Mouse (Mus musculus) liver, adult 2 months (tissue): ENCODE results near the gene Man1c1. TPM values are rescaled to one million over a fixed set of nuclear protein-coding genes. Genes with fewer than 3 reads are reported as not detected.

Source experiments
- DNase-seq: peaks from one replicate; pipeline ENCODE4 v3.0.0-alpha.2; 2011; ENCODE audit warnings: low read depth, low spot score; ENCODE audit errors: extremely low read depth
- H3K27ac ChIP-seq: fragments of 200-500 bp; replicated peaks from 2 replicates; pipeline ENCODE4 v1.5.1; 2012; ENCODE audit warnings: low read depth, mild to moderate bottlenecking, control low read depth, inconsistent platforms, low read length; ENCODE audit not compliant: insufficient read depth
- H3K27me3 ChIP-seq: fragments of 200-500 bp; 2 replicates; pipeline ENCODE4 v1.6.1; 2012; ENCODE audit warnings: mild to moderate bottlenecking, moderate library complexity, low read length, inconsistent platforms; ENCODE audit not compliant: control insufficient read depth, insufficient read depth
- H3K36me3 ChIP-seq: fragments of 200-500 bp; 2 replicates; pipeline ENCODE4 v1.6.1; 2012; ENCODE audit warnings: low read length, inconsistent platforms; ENCODE audit not compliant: control insufficient read depth, insufficient read depth
- H3K4me1 ChIP-seq: fragments of 200-500 bp; 2 replicates; pipeline ENCODE4 v1.6.1; 2011; ENCODE audit warnings: low read length; ENCODE audit not compliant: control insufficient read depth, insufficient read depth
- H3K4me3 ChIP-seq: fragments of 200-500 bp; 2 replicates; pipeline ENCODE4 v1.5.1; 2011; ENCODE audit warnings: low read depth, mild to moderate bottlenecking, control low read depth, low read length, moderate library complexity; ENCODE audit not compliant: insufficient read depth
- H3K79me2 ChIP-seq: fragments of 200-500 bp; 2 replicates; pipeline ENCODE4 v1.6.1; 2012; ENCODE audit warnings: inconsistent platforms, mild to moderate bottlenecking, low read length, moderate library complexity; ENCODE audit not compliant: control insufficient read depth, insufficient read depth
- H3K9ac ChIP-seq: fragments of 200-500 bp; 2 replicates; pipeline ENCODE4 v1.6.1; 2012; ENCODE audit warnings: low read depth, mild to moderate bottlenecking, control low read depth, inconsistent platforms, low read length
- CTCF ChIP-seq: fragments of 200-500 bp; IDR thresholded peaks from 2 replicates; pipeline ENCODE4 v1.5.1; 2011; ENCODE audit warnings: low read depth, low read length, control low read depth
- POLR2A ChIP-seq: fragments of 200-500 bp; IDR thresholded peaks from 2 replicates; pipeline ENCODE4 v1.6.1; 2011; ENCODE audit warnings: low read length, control low read depth; ENCODE audit not compliant: insufficient read depth; ENCODE audit errors: extremely low read depth
- WGBS: fragments of 180-500 bp; shearing (Covaris S2); methylation state at CpG from one replicate; pipeline ENCODE4 v1.1.7; 2018; 5-methylcytosine and 5-hydroxymethylcytosine counted together
- polyA plus RNA-seq: library from polyadenylated mRNA; depleted of rRNA; stranded (reverse); fragments of >200 nt; gene quantifications from 2 replicates; pipeline ENCODE4 v1.2.3, GENCODE M21; 2012
- total RNA-seq: library from RNA; depleted of rRNA; stranded (reverse); fragments of >200 nt; gene quantifications from 2 replicates; pipeline ENCODE4 v1.2.3, GENCODE M21; 2014

Gene Man1c1
- total and polyA plus RNA-seq, 2 experiments: 1.1 TPM

GRCm38 (mm10) chr4:134586631-134587030 lies 117.5 kb downstream of the Man1c1 start:
- Histone ChIP-seq H3K9ac (no peak overlapping the region), H3K79me2 (no peaks in the 10 kb centered on the region), H3K27ac (no peak overlapping the region), H3K36me3 (no peaks in the 10 kb centered on the region), H3K27me3 (no peaks in the 10 kb centered on the region), H3K4me3 (no peak overlapping the region), H3K4me1 (peaks cover 3% of the 10 kb centered on the region)
- WGBS: 90% methylated on average over 1 of the region's 1 CpGs
- no peak for DNase-seq
- no peak for TF ChIP-seq POLR2A
- TF ChIP-seq CTCF: no peak

GRCm38 (mm10) chr4:134586126-134586525 lies 118.0 kb downstream of the Man1c1 start:
- peaks cover 3% of the 10 kb centered on the region for H3K4me1 ChIP-seq
- H3K79me2 ChIP-seq: no peaks in the 10 kb centered on the region
- no peak overlapping the region for H3K4me3 ChIP-seq
- H3K27ac ChIP-seq: no peak overlapping the region
- H3K27me3 ChIP-seq: no peaks in the 10 kb centered on the region
- no peaks in the 10 kb centered on the region for H3K36me3 ChIP-seq
- no peak for DNase-seq
- 86% methylated on average over 7 of the region's 7 CpGs for WGBS
- TF ChIP-seq CTCF (no peak), POLR2A (no peak)
- H3K9ac ChIP-seq: no peak overlapping the region

- Histone ChIP-seq H3K4me1 (peaks cover 3% of the 10 kb centered on the region), H3K4me3 (no peak overlapping the region), H3K79me2 (no peaks in the 10 kb centered on the region), H3K36me3 (no peaks in the 10 kb centered on the region), H3K27ac (no peak overlapping the region), H3K9ac (no peak overlapping the region), H3K27me3 (no peaks in the 10 kb centered on the region)
- DNase-seq: no peak
- 51% methylated on average over 3 of the region's 3 CpGs for WGBS
- TF ChIP-seq CTCF (peak; percentile 66), POLR2A (no peak)
These were observed 120.6 kb downstream of the Man1c1 start for GRCm38 (mm10) chr4:134583513-134583912.

- no peak for DNase-seq
- Histone ChIP-seq H3K27me3 (no peaks in the 10 kb centered on the region), H3K9ac (no peak overlapping the region), H3K27ac (no peak overlapping the region), H3K36me3 (no peaks in the 10 kb centered on the region), H3K4me3 (no peak overlapping the region), H3K79me2 (no peaks in the 10 kb centered on the region), H3K4me1 (no peaks in the 10 kb centered on the region)
- TF ChIP-seq POLR2A (no peak), CTCF (no peak)
- 91% methylated on average over 8 of the region's 8 CpGs for WGBS
These were observed 122.7 kb downstream of the Man1c1 start for GRCm38 (mm10) chr4:134581365-134581764.

- H3K9ac ChIP-seq: no peak overlapping the region
- H3K79me2 ChIP-seq: no peaks in the 10 kb centered on the region
- no peak overlapping the region for H3K4me3 ChIP-seq
- H3K36me3 ChIP-seq: no peaks in the 10 kb centered on the region
- no peak for TF ChIP-seq CTCF
- no peak for TF ChIP-seq POLR2A
- DNase-seq: no peak
- H3K4me1 ChIP-seq: no peaks in the 10 kb centered on the region
- 90% methylated on average over 15 of the region's 15 CpGs for WGBS
- H3K27me3 ChIP-seq: no peaks in the 10 kb centered on the region
- no peak overlapping the region for H3K27ac ChIP-seq
These were observed 123.5 kb downstream of the Man1c1 start for GRCm38 (mm10) chr4:134580351-134581148.

GRCm38 (mm10) chr4:134579620-134580019 lies 124.5 kb downstream of the Man1c1 start:
- no peak overlapping the region for H3K4me3 ChIP-seq
- no peaks in the 10 kb centered on the region for H3K36me3 ChIP-seq
- no peak overlapping the region for H3K27ac ChIP-seq
- H3K79me2 ChIP-seq: no peaks in the 10 kb centered on the region
- WGBS: 41% methylated on average over 5 of the region's 5 CpGs
- no peaks in the 10 kb centered on the region for H3K4me1 ChIP-seq
- no peak for TF ChIP-seq CTCF
- TF ChIP-seq POLR2A: no peak
- H3K27me3 ChIP-seq: no peaks in the 10 kb centered on the region
- no peak for DNase-seq
- no peak overlapping the region for H3K9ac ChIP-seq
